Mouse (Mus musculus) 416B (cell line): ENCODE results near the gene Ptprd.
"Not testable (repeated sequence)": the region's sequence is repeated elsewhere in the genome, so short reads cannot be mapped to it uniquely, and the experiment has no call there.

Experiments used
- DNase-seq: peaks from one replicate; pipeline ENCODE4 v3.0.0; 2011; ENCODE audit warnings: low read depth

The Ptprd gene

DNA sequence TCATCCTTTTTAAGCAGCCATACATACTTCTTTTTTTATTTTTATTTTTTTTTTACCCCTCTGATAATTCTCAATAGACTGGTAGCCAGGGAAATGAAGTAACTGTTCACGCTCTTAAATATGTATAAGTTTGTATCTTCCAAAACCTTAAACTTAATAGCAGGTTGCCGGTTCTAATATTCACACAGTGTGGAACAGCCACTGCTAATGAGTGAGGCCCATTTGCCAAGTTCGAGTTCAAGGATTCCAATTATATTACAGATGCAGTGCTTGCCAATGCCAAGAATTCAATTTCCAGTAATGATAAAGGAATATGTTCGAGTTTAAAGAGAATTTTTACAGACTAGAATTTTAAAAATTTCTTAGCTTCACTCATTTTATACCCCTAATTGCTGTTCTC lies 322.3 kb downstream of the Ptprd start:
- DNase-seq, result no peak

DNA sequence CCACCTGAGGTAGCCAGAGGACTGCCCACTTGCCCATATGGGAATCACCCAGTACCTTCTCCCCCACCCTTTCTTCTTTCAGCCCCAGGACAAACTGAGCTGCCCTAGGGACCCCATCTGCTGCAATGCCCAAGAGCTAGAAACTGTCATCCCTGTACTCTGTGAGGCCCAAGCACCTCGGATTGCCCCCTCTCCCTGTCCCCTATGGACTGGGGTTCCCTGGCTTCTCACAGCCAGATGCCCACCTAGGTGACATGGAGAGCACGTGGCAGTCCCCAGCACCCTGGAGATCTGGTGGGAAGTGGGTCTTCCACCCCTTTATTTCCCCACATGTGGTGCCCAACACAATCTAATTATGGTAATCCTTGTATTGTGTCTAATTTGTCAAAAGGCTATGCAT lies 331.5 kb downstream of the Ptprd start:
- DNase-seq, result no peak

DNA sequence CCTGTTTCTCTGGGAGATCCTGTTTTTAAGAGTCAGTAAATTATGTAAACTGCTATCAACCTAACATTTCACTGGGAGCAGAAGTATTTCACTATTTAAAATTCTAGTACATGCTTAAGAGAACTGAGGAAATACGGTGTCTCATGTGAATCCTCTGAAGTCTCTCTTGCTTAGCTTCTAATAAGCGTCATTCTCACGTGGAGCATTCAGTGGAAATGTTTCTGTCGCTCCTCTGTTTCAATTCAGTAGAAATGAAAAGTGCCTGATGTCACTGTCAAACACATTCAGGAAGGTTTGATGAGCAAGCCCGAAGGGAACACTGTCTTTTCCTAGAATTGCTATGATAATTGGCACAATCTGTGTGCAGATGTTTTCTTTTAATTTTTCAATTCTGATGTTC lies 350.5 kb downstream of the Ptprd start:
- no peak for DNase-seq

DNA sequence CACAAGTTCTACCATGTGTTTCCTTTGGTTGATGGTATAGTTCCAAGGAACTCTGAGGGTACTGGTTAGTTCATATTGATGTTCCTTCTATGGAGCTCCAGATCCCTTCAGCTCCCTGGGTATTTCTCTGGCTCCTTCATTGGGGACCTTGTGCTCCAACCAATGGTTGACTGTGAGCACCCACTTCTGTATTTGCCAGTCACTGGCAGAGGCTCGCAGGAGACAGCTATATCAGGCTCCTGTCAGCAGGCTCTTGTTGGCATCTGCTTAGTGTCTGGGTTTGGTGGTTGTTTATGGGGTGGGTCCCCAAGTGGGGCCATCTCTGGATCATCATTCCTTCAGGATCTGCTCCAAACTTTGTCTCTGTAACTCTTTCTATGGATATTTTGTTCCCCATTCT lies 414.4 kb downstream of the Ptprd start:
- DNase-seq, result not testable (repeated sequence)

DNA sequence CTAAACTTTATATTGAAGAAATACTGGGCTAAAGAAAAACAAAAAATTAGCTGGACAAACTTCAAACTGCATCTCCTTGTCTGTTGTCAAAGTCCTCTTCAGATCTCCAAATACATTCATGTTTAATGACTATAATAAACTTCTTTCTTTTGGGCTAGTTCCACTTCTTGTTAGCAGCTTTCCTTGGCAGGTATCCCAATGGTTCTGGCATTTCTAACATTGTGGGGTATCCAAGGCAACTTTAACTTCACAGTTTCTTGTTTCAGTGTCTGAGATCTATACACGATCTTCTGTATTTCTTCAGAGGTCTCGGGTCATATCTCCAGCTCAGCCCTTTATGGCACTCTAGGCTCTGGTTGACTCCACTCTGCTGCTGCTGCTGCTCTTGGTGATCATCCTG lies 434.5 kb downstream of the Ptprd start:
- no peak for DNase-seq

DNA sequence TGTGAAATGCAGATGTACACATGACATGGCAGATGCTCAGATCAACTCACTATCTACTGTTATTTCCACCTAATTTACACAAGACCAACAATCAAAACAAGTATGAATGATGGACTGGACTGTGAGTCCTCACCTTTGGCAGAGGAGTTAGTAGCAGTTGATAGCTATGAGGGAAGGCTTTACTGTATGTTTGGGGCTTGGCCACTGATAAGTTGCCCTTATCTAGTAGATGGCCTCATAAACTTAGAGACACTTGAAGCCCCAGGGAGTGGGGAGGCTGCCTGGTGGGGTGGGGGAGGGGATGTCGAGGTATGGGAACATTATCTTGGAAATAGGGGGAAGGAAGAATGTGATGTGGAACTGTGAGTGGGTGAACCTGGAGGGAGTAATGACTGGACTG lies 448.0 kb downstream of the Ptprd start:
- no peak for DNase-seq

DNA sequence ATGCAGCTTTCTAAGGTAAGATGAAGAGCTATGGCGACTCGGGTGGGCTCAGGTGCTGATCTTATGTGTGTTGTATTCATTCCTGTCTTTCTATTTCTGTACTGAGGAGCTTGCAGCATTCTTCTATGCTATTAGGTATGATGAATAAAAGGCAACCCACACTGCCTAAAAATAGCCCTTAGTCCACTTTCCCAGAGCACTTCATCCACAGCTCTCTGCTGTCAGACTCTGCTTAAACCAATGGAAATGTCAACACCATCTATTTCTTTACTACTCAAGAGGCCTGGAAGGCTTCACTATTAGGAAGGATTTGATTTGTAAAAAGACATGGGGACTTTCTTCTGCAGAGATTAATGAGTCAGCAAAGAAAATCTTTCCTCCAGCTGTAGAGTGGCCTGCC lies 468.4 kb downstream of the Ptprd start:
- no peak for DNase-seq

DNA sequence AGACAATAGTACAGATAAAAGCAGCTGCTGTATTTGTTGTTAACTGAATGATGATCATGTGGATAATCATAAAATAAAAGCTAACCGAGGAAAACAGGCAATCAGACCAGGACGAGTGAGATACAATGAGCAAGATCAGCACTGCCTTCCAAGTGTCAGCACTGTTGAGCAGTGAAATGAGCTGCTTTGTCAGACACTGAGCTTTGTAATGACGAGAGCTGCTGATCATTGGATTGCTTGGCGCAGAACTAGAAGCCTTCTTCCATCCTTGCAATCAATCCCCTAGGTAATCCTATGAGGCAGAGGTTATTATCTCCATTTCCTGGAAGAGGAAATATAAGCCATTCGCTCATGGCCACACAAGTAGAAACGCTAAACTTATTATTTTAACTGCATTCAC lies 489.9 kb downstream of the Ptprd start:
- DNase-seq, result no peak

DNA sequence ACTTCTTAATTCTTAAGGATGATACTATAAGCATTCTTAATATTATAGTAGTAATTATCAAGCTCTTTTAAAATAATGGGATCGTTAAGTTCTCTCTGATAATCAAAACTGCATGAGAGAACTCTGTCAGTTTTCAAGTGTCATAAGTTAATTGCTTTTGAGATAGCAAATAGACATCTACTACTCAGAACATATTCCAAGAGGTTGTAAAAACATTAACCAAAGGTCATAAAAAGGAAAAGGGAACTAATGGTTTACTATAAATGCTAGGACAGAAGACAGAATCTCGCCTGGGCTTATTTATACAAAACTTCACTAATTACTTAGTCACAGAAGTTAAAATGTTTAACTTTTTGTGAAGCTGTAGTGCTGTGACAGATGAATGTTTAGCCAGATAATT lies 494.0 kb downstream of the Ptprd start:
- no peak for DNase-seq

DNA sequence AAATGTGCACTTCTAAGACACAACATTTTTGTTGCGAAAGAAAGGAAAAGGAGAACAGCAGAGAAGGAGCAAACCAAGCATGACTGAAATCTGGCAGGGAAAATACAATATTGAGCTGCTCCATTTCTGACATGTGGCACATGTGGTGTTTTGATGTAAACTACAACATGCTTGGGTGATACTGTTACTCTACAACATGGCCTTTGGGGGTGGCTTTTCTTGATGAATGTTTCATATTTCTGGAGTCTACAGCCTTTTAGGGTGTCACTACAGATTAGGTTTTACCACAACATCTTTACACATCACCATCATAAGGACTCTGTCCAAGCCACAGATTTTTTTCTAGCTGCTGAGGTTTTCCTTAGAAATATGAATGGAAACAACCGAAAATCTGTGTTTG lies 501.5 kb downstream of the Ptprd start:
- DNase-seq, result no peak

DNA sequence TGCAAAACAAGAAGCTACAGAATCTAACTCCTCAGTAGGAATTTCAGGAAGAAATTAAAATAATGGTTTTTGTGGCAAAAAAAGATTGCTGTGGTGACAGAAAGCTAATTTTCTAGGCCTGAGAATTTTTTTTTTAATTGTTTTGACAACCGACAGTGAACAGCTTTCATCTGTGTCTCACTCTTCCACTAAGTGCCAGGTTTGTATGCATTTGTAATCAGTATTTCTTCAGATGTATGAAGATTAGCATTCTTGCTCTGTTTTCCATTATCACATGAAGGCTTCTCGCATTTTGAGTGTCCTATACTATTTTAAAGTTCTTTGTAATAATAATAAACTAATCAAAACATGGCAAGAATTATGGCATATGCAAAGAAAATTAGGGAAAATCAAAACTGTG lies 513.5 kb downstream of the Ptprd start:
- no peak for DNase-seq

DNA sequence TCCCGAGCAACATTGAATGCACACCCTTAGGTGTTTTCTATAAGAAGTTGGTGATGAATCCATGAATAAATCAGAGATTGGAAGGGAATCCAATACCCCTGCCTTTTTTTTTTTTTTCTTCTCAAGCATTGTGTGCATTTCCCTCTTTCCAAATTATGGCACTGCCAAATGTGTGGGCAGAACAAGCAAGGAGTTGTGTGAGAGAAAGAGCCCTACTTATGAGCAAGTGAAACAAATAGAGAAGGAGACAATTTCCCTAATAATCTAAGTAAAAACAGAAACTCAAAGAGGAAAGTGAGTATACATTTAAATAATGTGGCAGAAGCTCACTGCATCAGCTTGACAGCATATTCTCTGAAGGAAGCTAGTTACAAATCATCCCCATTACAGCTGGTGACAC lies 536.0 kb downstream of the Ptprd start:
- no peak for DNase-seq

DNA sequence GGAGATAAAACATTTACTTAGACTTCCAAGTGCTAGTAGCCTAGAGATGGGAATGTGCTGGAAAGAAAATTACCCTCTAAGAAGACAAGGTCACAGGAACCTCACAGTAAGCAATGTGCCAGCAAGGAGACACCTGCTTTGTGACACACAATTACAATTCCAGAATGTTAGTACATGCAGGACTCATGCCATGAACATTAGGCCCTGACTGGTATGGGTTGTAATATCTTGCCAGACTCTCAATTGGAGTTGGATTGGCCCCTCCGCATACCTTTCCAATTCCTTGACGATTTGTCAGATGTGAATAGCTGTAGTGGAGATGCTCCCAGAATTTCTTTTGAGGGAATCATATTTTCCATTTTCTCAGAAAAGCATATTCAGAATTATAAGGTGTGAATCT lies 547.0 kb downstream of the Ptprd start:
- DNase-seq, result no peak

DNA sequence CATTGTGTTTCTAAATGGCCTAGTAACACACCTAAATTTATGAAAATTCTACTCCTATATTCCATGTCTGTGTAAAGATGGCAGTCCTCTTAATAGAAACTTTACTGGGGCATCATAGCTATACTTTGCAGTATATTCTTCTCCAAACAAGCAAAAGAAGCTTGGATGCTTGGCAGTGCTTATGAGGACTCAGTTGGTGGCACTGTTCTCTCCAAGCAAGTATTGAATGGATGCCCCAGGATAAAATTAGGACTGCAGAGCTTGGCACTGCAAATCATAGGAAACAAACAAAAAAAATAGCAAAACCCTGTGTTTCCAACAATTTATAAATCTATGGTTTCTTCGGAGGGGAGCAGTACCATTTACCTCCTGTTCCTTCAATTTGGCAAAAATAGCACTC lies 549.5 kb downstream of the Ptprd start:
- no peak for DNase-seq

DNA sequence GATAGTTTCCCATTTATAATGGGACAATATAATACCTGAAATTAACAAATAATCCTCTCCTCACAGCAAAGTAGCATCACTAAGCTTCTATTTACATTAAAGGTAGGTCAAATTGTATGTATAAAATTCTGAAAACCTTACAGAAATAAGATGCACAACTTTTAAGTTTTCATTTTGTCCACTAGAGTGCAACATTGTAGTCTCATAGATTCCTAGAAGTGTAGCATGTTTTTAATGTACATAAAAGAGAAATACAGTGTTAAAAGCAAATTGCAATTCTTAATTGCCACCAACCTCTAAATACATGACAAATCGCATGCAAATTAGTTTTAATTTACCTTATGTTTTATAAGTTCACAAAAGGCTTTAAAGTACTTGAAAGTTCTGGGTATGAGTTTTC lies 556.1 kb downstream of the Ptprd start:
- DNase-seq, result peak; percentile 0

DNA sequence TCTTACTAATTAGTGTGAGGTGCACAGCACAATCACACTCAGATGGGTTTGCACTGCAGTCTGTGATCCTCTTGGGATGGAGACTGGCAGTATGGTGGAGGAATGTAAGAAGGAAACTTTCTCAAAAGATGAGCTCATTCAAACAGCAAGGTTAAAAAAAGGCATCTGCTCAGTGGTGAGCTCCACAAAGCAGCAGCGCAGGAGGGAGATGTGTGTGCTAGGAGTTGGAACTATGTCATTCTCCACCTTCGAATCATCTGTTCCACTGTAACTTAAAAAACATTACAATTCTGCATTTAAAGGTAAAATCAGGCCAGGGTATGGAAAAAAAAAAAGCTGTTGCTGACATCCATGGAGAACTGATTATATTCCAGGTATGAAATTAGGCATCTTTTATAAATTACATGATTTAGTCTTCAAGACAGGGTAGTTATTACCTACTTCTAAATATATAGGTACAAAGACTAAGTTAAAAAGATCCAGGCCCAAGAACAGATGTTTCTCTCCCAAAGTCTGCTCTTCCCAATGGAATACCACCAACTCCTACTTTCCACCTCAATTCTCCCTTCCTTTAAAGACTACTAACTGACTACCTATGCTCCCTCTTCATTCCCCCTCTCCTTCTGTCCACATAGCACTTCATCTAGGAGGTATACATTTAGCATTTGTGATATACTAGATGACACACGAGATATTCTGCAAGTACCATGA lies 562.0 kb downstream of the Ptprd start:
- DNase-seq, result no peak

DNA sequence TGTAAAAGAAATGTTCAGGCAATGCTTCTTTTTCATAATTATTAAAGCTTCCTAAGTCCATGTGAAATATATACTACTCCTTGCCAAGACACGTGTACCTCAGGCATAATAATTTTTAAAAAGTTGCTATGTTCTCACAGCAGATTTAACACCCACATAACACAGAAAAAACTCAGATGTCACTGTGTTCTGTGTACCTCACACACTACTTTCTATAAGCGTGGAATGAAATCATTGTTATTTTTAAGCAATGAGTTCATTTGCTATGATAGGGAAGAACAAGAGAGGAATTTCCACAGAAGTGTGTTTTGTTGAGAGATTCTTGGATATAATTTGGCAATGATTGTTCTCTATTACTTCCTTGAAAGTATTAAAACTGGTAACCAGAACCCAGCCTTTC lies 562.9 kb downstream of the Ptprd start:
- DNase-seq, result no peak

DNA sequence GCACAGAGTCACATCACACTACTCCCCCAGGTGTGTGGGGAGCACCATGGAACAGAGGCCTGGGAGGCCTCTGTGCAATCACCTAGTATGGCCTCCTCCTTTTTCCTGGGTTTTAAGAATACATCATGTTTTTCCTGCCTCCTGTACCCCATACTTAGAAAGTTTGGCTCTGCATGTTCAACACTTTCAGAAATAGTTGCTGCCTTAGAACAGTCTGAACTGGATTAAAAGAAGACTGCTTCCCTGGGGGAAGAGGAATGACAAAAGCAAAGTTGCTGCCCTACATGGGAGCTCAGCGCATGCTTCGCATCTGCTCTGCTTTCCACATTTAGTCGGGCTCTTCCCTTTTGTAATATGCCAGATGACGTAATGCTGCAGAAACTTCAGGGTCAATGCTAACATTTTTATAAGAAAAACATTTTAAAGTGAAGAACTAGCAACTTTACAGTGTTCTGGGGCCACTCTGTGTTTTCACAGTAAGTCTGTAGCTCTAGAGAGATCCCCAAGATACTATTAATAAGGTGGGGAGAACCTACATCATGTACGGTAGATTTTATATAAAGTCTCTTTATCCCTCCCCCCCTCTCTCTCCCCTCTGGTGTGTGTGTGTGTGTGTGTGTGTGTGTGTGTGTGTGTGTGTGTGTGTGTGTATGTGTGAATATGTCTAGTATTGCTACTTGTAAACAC lies 564.2 kb downstream of the Ptprd start:
- DNase-seq, result no peak

DNA sequence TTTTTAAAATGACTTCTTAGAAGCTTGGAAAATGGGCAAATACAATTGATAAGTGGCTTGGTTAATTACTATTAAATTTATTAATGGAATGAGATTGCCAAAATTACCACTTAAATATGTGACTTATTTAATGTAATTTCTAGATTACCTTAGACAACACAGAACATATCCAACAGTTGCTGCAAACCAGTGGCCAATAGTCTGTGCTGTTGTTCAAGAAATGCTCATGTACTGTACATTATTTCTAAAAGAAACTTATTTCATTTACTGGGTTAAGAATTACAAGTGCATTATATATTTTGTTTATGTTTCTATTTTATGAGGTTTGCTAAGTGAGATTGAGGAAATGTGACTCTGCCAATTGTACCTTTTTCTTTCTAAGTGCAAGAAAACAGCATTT lies 567.3 kb downstream of the Ptprd start:
- no peak for DNase-seq

DNA sequence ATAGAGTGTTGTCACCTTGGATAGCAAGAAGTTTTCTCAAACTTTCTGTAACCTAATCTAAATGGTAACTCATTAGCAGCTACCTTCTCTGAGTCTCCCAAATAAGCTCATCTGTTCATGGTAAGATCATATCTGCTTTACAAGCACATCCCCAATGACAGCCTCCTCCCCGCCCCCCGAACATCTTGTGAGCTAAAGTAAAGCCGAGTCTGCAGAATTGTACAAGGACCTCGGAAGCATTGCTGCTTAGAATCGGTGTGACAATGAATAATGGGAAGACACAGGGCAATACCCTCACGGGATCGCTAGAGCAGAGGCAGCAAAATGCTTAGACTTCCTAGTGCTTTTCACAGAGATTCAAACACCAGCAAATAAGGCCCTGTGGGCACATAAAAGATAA lies 571.7 kb downstream of the Ptprd start:
- DNase-seq, result no peak

DNA sequence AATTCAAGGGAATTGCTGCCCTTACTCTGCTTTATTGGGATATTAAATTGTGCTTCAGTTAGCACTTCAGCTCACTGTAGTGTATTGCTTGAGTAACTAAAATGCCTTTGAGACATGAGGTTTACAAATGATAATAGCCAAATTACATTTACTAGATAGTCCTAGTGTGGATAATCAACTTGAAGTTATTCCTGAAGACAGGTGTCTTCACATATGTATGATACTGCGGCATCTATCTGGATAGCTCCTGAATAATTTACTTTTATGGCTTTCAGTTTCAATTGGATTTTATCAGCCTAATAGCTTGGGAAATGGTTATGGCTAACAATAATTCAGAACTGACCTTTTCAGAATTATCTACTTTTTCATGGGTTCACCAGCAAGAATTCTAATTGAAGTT lies 598.6 kb downstream of the Ptprd start:
- DNase-seq, result no peak

DNA sequence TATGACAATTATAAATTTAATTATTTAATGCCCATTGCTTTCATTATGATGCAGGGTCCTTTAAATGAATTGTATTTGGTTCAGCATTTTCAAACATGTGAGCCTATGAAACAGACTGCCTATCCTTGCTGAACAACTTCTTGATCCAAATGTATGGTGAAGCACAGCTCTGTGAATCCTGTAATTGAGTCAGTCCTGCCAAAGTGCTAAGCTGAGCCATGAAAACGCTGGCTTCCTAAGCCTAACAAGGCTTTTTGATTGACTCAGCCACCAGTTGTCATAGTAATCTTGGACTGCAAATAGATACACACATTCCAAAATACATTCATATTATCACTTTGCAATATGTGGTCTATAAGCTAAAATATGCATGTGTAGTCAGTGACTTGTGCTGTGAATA lies 625.1 kb downstream of the Ptprd start:
- no peak for DNase-seq

DNA sequence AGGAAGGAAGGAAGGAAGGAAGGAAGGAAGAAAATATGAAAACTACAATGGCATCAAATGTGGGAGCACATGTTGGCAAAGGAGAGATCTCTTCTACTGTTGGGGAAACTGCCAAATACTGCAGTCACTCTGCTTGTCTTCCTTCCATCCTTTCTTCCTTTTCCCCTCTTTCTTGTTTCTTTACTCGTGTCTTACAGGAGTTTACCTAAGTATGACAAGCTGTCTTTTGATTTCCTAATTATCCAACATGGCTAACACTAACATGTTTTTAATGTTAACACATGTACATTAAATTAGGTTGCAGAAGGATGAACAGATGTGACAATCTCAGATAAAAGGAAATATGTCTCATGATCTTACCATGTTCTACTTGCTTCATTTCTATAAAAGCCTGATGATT lies 625.5 kb downstream of the Ptprd start:
- DNase-seq, result no peak
